Mouse (Mus musculus) brain, adult 10 weeks (tissue): ENCODE results near the gene Tmem178b. TPM values are rescaled to one million over a fixed set of nuclear protein-coding genes. Genes with fewer than 3 reads are reported as not detected.

Experiments
- polyA plus RNA-seq: library from polyadenylated mRNA; stranded (reverse); fragments of 350-450 nt; fragmentation: Illumina TruSeq; extraction: RNeasy Lipid Tissue Mini Kit (QIAGEN cat#74804); gene quantifications from one replicate; pipeline ENCODE4 v1.2.3, GENCODE M21; 2015; ENCODE audit warnings: low read depth, low replicate concordance

Tmem178b gene
- polyA plus RNA-seq, result 92.7 TPM

DNA sequence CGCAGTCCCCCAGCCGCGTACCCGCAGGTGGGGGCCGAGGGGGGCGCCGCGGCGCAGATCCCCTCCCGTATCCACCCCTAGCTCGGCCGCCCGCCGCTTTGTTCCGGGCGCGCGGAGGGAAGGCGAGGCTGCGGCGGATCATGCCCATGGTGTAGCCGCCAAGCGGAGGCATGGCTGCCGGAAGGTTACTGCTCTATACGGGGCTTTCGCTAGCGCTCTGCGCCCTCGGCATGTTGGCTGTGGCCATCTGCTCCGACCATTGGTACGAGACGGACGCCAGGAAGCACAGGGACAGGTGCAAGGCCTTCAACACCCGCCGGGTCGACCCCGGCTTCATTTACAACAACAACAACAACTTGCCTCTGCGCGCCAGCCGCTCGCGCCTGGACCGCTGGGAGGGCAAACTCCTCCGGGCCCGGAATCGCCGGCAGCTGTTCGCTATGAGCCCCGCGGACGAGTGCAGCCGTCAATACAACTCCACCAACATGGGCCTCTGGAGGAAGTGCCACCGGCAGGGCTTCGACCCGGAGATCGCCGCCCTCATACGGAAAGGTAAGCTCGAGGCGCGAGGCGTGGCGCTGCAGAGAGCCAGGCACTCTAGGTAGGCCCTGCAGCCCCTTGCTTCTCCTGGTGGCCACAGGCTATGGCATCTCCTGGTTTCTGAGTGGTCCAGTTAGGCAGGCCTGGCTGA, at the start of gene Tmem178b:
Gene Tmem178b (plus strand): TSS at position 371 of the 691 bp plus-strand sequence.

Other genes starting within 250 kb of the Tmem178b start
- 38.9 TPM for gene Braf, start 147.8 kb upstream of the Tmem178b start, polyA plus RNA-seq
- 201 TPM for gene Mrps33, start 62.3 kb upstream of the Tmem178b start, polyA plus RNA-seq